Mouse (Mus musculus) left cerebral cortex, postnatal 36 days (tissue): ENCODE data around the gene Pml. TPM values are rescaled to one million over a fixed set of nuclear protein-coding genes. Genes with fewer than 3 reads are reported as not detected.

Experiments
- DNase-seq, 2 experiments: peaks; one replicate each; pipeline ENCODE4 v3.0.0; 2021 to 2022; ENCODE audit warnings: low spot score in 2 of 2, mixed read lengths in 1 of 2
- intact Hi-C: fragments of 180-260 bp; cut with DNase I; formaldehyde crosslinking; loops from one replicate; pipeline ENCODE4 v1.15.1; 2025
- total RNA-seq, 2 experiments: library from RNA; stranded (reverse); gene quantifications; 2 replicates each; pipeline ENCODE4 v1.2.3; 2021

The Pml gene
- total RNA-seq, 2 experiments from 2014 or later, result 13.7 to 17.5 TPM

DNA sequence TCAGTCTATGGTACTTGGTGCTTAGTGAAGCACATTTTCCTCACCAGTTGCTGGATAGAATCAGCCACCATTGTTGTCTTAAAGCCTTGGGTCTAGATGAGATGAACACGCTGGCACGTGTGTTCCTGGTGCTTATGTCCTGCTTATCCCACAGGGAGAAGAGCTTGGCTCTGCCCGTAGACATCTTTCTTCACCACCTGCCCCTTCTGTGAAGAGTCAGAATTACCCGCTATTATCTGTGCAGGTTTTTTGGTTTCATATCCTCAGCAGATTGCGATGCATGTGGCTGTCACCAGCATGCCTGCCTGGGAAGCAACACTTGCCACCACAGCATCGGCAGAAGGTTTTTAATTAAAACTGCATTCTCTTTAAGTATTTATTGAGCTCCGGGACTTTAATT, 43.6 kb downstream of the Pml start:
- no peak for DNase-seq
- intact Hi-C loops, result no loop called here

- DNase-seq, result peak; percentile 82 to 89
- intact Hi-C loops, result loop anchor here (1.0 to 2.0 kb wide), 2 partner anchors 154 to 166 kb away; no protein-coding TSS in a partner anchor
These were observed 45.1 kb downstream of the Pml start for GRCm38 (mm10) chr9:58204448-58205000.

GRCm38 (mm10) chr9:58203516-58204447, 45.8 kb downstream of the Pml start, which contains the start of the genes Islr and Islr2:
Gene Islr, minus strand, starts transcription at chr9:58204306.
Gene Islr2, minus strand, starts transcription at chr9:58204319.
- DNase-seq, result no peak
- intact Hi-C loops, result loop anchor here (1.0 to 2.0 kb wide), 3 partner anchors 137 to 165 kb away; no protein-coding TSS in a partner anchor

DNA sequence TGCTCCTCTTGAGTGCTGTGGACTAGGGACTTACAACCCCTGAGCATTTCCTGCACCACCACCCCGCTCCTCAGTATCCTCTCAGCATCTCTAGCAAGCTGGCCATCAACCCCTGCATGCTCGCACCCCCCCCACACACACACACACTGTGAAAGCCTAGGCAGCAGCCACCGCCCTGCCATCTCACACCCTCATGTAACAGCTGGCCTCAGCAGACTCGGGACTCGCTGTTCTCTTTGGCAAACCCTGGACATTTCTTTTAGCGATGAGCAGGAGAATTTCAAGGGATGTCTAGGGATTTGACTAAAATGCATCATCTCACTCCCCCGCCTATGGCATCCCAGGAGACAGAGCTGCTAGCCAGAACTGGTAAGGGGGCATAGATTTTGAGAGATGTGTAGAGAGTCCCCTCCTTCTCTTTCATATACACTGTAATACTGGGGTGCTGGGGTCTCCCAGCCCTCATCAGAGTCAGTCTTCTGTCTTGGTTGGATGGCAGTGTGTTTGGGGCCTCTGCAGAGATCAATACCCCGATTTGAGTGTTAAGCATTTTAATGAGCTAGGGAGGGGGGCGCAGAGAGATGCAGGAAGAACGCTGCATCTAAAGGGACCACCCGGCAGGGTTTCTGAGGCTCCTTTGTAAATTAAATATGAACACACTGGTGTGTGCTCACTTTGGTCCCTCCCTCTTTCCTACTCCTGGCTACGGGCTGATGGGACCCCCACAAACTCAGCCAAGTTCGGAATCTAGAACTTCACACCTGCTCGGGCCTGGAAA, 46.7 kb downstream of the Pml start:
- intact Hi-C loops, result loop anchor here (2.0 kb wide), 1 partner anchor 136 kb away; no protein-coding TSS in a partner anchor

DNA sequence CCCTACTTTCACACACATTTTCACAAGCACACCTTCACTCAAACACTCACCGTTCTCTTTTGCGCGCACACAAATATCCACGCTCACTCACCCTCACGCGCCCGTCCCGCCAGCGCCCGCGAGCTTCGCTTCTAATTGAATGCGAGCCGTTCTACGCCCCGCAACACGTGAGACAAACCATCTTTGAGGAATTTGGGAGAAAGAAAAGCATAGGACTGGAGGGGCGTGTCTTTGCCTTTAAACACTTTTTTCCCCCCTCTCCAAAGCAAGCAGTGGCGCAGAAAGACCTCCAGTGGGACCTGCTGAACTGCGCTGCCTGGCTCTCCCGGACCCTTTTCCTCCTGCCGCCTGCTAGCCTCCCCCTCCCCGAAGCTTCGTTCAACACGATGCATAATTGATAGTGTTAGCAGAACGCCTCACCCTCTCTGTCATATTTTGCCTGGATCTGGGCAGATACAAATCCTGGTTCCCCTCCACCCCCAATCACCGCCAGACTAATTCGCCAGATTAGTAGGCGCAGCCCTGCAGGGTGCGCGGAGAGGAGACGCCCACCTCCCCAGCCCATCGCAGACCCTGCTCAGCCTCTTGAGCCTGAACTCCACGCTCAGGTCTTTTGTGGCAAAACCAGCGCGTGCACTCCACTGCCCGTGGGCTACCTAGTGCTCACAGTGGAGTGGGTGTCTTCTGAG, 47.6 kb downstream of the Pml start:
- intact Hi-C loops, result loop anchor here (2.0 kb wide), 1 partner anchor 135 kb away; no protein-coding TSS in a partner anchor
- peak; percentile 57 to 62 for DNase-seq

More for the DNA sequence above, 46.7 kb downstream of the Pml start:
- DNase-seq, result peak; percentile 74 to 82

- intact Hi-C loops, result no loop called here
- DNase-seq, result peak in 1 of 2 experiments; percentile 48
These were observed 48.3 kb downstream of the Pml start for GRCm38 (mm10) chr9:58201091-58201842.

GRCm38 (mm10) chr9:58200270-58201090, 49.1 kb downstream of the Pml start:
- peak in 1 of 2 experiments; percentile 32 for DNase-seq
- intact Hi-C loops, result no loop called here

- intact Hi-C loops, result loop anchor here (2.0 kb wide), 1 partner anchor 87 kb away; no protein-coding TSS in a partner anchor
These were observed 50.0 kb downstream of the Pml start for GRCm38 (mm10) chr9:58199381-58200269.

DNA sequence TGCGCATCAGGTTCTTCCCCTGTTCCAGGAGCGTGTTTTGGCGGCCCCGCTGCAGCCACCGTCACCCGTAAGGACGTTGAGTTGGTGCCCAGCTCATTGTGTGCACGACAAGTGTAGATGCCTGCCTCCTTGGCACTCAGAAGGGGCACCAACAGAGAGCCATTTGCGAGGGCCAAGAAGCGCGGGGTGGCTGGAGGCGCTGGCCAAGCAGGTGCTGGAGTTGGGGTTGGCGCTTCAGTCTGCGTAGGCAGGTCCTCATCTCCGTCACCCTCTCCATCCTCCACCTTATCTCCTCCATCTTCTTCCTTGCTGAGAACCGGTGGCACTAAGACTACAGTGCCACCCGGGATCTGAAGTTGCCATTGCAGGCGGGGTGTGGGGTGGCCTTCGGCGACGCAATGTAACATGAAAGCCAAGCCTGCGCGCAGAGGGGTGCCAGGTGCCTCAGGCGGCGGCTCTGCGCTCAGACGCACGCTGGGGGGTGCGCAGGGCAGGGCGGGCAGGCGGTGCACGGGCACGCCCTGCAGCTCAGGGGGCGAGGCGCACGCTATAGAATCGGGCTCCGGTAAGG, 50.7 kb downstream of the Pml start:
- DNase-seq, result peak in 1 of 2 experiments; percentile 62
- intact Hi-C loops, result loop anchor here (2.0 kb wide), 1 partner anchor 86 kb away; no protein-coding TSS in a partner anchor

More at GRCm38 (mm10) chr9:58199381-58200269, 50.0 kb downstream of the Pml start:
- DNase-seq, result peak; percentile 62 to 64

- intact Hi-C loops, result loop anchor here (2.0 kb wide), 2 partner anchors 21 to 85 kb away; no protein-coding TSS in a partner anchor
- peak; percentile 73 to 81 for DNase-seq
These were observed 51.5 kb downstream of the Pml start for GRCm38 (mm10) chr9:58197781-58198701.

GRCm38 (mm10) chr9:58196610-58197567, 52.7 kb downstream of the Pml start:
- intact Hi-C loops, result loop anchor here (2.0 kb wide), 1 partner anchor 20 kb away; no protein-coding TSS in a partner anchor

GRCm38 (mm10) chr9:58196141-58196540, 53.4 kb downstream of the Pml start:
- no peak for DNase-seq
- intact Hi-C loops, result loop anchor here (2.0 kb wide), 1 partner anchor 19 kb away; no protein-coding TSS in a partner anchor

More at GRCm38 (mm10) chr9:58196610-58197567, 52.7 kb downstream of the Pml start:
- DNase-seq, result peak in 1 of 2 experiments; percentile 26

DNA sequence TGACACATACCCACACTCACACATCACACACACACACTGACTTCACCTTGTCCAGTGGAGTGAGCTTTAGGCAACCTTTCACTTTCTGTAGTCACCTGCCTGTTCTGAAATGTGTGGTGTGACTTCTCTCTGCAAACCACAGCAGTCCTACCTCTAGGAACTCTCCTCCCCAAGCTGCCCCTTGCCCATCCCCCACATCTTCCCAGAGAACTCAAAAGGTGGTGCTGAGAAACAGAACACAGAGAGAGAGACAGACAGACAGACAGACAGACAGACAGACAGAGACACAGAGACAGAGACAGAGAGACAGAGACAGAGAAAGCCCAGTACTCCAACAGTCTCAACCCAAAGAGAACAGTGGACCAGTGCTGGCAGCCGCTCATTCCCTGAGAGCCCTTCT, 53.9 kb downstream of the Pml start:
- no peak for DNase-seq

GRCm38 (mm10) chr9:58194222-58194621, 55.4 kb downstream of the Pml start:
- no peak for DNase-seq
- intact Hi-C loops, result no loop called here

More for the DNA sequence above, 53.9 kb downstream of the Pml start:
- intact Hi-C loops, result loop anchor here (2.0 kb wide), 1 partner anchor 19 kb away; no protein-coding TSS in a partner anchor
